Mouse (Mus musculus) WW6 (cell line): ENCODE measurements at regions not wholly inside any gene's neighbourhood (a gene's known extent, or its start where the extent isn't known, plus 50 kb on each side); places are given as distances from the start of the nearest gene placed in this dataset.
A peak's percentile ranks its signal among the peaks of the same experiment; 100 is the strongest.

ENCODE experiments used
- DNase-seq: peaks from one replicate; pipeline ENCODE4 v3.0.0-alpha.2; 2013; ENCODE audit warnings: low read depth, low spot score

- no peak for DNase-seq
These were observed 164.6 kb downstream of the Gm45692 start for GRCm38 (mm10) chr8:26283957-26284356.

- DNase-seq: no peak
These were observed 168.3 kb downstream of the Gm45692 start for GRCm38 (mm10) chr8:26287665-26288064.

- no peak for DNase-seq
These were observed 168.8 kb downstream of the Gm45692 start for GRCm38 (mm10) chr8:26288163-26288562.

- no peak for DNase-seq
These were observed 178.9 kb downstream of the Gm45692 start for GRCm38 (mm10) chr8:26298066-26298804.

- DNase-seq: no peak
These were observed 180.9 kb downstream of the Gm45692 start for GRCm38 (mm10) chr8:26300246-26300645.

GRCm38 (mm10) chr8:26301961-26302360 is 182.6 kb downstream of the Gm45692 start:
- no peak for DNase-seq

- DNase-seq: no peak
These were observed 185.2 kb downstream of the Gm45692 start for GRCm38 (mm10) chr8:26304566-26304965.

GRCm38 (mm10) chr8:26305061-26305879 is 185.9 kb downstream of the Gm45692 start:
- no peak for DNase-seq

GRCm38 (mm10) chr8:26308121-26308641 is 188.8 kb downstream of the Gm45692 start:
- no peak for DNase-seq

- DNase-seq: no peak
These were observed 190.4 kb downstream of the Gm45692 start for GRCm38 (mm10) chr8:26309764-26310163.

- DNase-seq: no peak
These were observed 204.4 kb downstream of the Gm45692 start for GRCm38 (mm10) chr8:26323606-26324350.

GRCm38 (mm10) chr8:26324606-26325005 is 205.3 kb downstream of the Gm45692 start:
- no peak for DNase-seq

- no peak for DNase-seq
These were observed 210.5 kb downstream of the Gm45692 start for GRCm38 (mm10) chr8:26329813-26330212.

GRCm38 (mm10) chr8:26336906-26337650 is 217.7 kb downstream of the Gm45692 start:
- DNase-seq: no peak

- DNase-seq: peak; percentile 34
These were observed 225.7 kb downstream of the Gm45692 start for GRCm38 (mm10) chr8:26345078-26345477.

GRCm38 (mm10) chr8:26349231-26349630 is 229.9 kb downstream of the Gm45692 start:
- no peak for DNase-seq

GRCm38 (mm10) chr8:26349854-26350253 is 230.5 kb downstream of the Gm45692 start:
- DNase-seq: no peak

- DNase-seq: no peak
These were observed 231.3 kb downstream of the Gm45692 start for GRCm38 (mm10) chr8:26350616-26351015.

GRCm38 (mm10) chr8:26351643-26352540 is 232.6 kb downstream of the Gm45692 start:
- no peak for DNase-seq

GRCm38 (mm10) chr8:26352541-26353010 is 233.2 kb downstream of the Gm45692 start:
- DNase-seq: no peak
